Mouse (Mus musculus): ENCODE results near the gene Ifrd2. TPM values are rescaled to one million over a fixed set of nuclear protein-coding genes. Genes with fewer than 3 reads are reported as not detected.
"Not testable (repeated sequence)": the region's sequence is repeated elsewhere in the genome, so short reads cannot be mapped to it uniquely, and the experiment has no call there.

Gene Ifrd2
- polyA plus RNA-seq, 1 experiment, result 55.4 TPM

DNA sequence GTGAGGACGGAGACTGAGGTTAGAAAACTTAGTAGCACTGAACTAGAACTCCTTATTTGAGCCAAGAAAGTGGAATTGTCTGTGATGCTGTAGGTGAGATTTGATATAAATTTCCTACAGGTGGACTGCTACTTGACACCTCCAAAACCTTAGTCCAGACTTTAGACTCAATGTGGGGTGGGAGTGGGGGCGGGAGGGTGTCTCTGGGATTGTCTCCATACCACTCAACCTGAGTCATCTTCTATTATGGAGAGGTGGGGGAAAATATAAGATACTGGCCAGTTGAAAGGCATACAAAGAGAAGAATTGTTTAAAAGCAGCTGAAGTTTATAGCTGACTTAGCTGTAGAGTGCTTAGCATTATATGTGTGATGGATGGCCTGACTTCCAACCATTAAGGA is 31.7 kb upstream of the Ifrd2 start:
- no peak for TF ChIP-seq POLR2A (IDR thresholded peaks at IDR 0.05; ENCODE audit: low read depth, low read length)
- no peak for TF ChIP-seq CTCF (IDR thresholded peaks at IDR 0.05; ENCODE audit: extremely low read depth, insufficient read length, insufficient replicate concordance, low read depth, low read length)
- peak overlapping the region; percentile 79 for H3K4me3 ChIP-seq (ENCODE audit: low read depth, low read length)
- peaks cover 35% of the 10 kb centered on the region for H3K36me3 ChIP-seq (ENCODE audit: control insufficient read depth, insufficient read depth, low read length)
- no peaks in the 10 kb centered on the region for H3K27me3 ChIP-seq (ENCODE audit: control insufficient read depth, insufficient read depth, low read length)
- peaks cover 14% of the 10 kb centered on the region for H3K4me1 ChIP-seq (ENCODE audit: control insufficient read depth, insufficient read depth, insufficient read length, low read length)
- WGBS, result 19% methylated on average over 2 of the region's 2 CpGs
- H3K27ac ChIP-seq (ENCODE audit: insufficient read depth, low read depth, low read length), result peak overlapping the region; percentile 98

DNA sequence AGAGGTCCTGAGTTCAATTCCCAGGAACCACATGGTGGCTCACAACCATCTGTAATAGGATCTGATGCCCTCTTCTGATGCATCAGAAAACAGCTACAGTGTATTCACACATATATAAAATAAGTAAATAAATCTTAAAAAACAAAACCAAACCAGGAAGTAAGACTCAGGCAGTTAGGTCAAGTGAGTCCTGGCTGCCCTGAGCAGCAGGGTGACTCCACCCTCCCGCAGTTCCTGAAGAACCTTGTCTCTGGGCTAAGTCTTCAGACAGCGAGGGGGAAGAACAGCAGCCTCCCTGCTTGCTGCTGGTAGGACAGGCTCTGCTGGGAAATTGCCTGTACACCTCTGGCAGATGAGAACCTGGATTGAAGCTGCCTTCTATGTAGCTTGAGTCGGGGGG is 31.1 kb upstream of the Ifrd2 start:
- Histone ChIP-seq H3K27me3 (ENCODE audit: control insufficient read depth, insufficient read depth, low read length) (no peaks in the 10 kb centered on the region), H3K27ac (ENCODE audit: insufficient read depth, low read depth, low read length) (peak overlapping the region; percentile 98), H3K4me1 (ENCODE audit: control insufficient read depth, insufficient read depth, insufficient read length, low read length) (peaks cover 10% of the 10 kb centered on the region), H3K36me3 (ENCODE audit: control insufficient read depth, insufficient read depth, low read length) (peaks cover 41% of the 10 kb centered on the region), H3K4me3 (ENCODE audit: low read depth, low read length) (peak overlapping the region; percentile 48)
- TF ChIP-seq CTCF (IDR thresholded peaks at IDR 0.05; ENCODE audit: extremely low read depth, insufficient read length, insufficient replicate concordance, low read depth, low read length), result no peak
- TF ChIP-seq POLR2A (IDR thresholded peaks at IDR 0.05; ENCODE audit: low read depth, low read length), result peak; percentile 32; the same call in 1 of the 2 replicates
- WGBS, result 25% methylated on average over 3 of the region's 3 CpGs

- peak within 1 kb of the TSS; percentile 50 for H3K27ac ChIP-seq (ENCODE audit: insufficient read depth, low read depth, low read length)
- peaks cover 19% of the 10 kb centered on the region for H3K4me1 ChIP-seq (ENCODE audit: control insufficient read depth, insufficient read depth, insufficient read length, low read length)
- WGBS, result under 1% methylated on average over 46 of the region's 46 CpGs
- H3K36me3 ChIP-seq (ENCODE audit: control insufficient read depth, insufficient read depth, low read length), result peaks cover 47% of the 10 kb centered on the region
- TF ChIP-seq POLR2A (IDR thresholded peaks at IDR 0.05; ENCODE audit: low read depth, low read length) (peak; percentile 69), CTCF (IDR thresholded peaks at IDR 0.05; ENCODE audit: extremely low read depth, insufficient read length, insufficient replicate concordance, low read depth, low read length) (no peak)
- no peaks in the 10 kb centered on the region for H3K27me3 ChIP-seq (ENCODE audit: control insufficient read depth, insufficient read depth, low read length)
- H3K4me3 ChIP-seq (ENCODE audit: low read depth, low read length), result peak within 1 kb of the TSS; percentile 90
Observed at GRCm38 (mm10) chr9:107563029-107563581, 24.3 kb upstream of the Ifrd2 start, which contains the start of gene Tusc2. TSS of gene Tusc2 (plus strand) at chr9:107563255.

GRCm38 (mm10) chr9:107565556-107565955 is 21.9 kb upstream of the Ifrd2 start:
- peak overlapping the region; percentile 99 for H3K27ac ChIP-seq (ENCODE audit: insufficient read depth, low read depth, low read length)
- peaks cover 25% of the 10 kb centered on the region for H3K36me3 ChIP-seq (ENCODE audit: control insufficient read depth, insufficient read depth, low read length)
- peaks cover 28% of the 10 kb centered on the region for H3K4me1 ChIP-seq (ENCODE audit: control insufficient read depth, insufficient read depth, insufficient read length, low read length)
- 45% methylated on average over 5 of the region's 5 CpGs for WGBS
- H3K27me3 ChIP-seq (ENCODE audit: control insufficient read depth, insufficient read depth, low read length), result not testable (repeated sequence)
- peak overlapping the region; percentile 27 for H3K4me3 ChIP-seq (ENCODE audit: low read depth, low read length)

GRCm38 (mm10) chr9:107566041-107566709 is 21.3 kb upstream of the Ifrd2 start:
- no peaks in the 10 kb centered on the region for H3K27me3 ChIP-seq (ENCODE audit: control insufficient read depth, insufficient read depth, low read length)
- peak overlapping the region; percentile 99 for H3K27ac ChIP-seq (ENCODE audit: insufficient read depth, low read depth, low read length)
- peaks cover 19% of the 10 kb centered on the region for H3K36me3 ChIP-seq (ENCODE audit: control insufficient read depth, insufficient read depth, low read length)
- peak overlapping the region; percentile 42 for H3K4me3 ChIP-seq (ENCODE audit: low read depth, low read length)
- H3K4me1 ChIP-seq (ENCODE audit: control insufficient read depth, insufficient read depth, insufficient read length, low read length), result peaks cover 32% of the 10 kb centered on the region
- 10% methylated on average over 15 of the region's 15 CpGs for WGBS
- TF ChIP-seq POLR2A (IDR thresholded peaks at IDR 0.05; ENCODE audit: low read depth, low read length), result peak; percentile 37; the same call in 1 of the 2 replicates
- TF ChIP-seq CTCF (IDR thresholded peaks at IDR 0.05; ENCODE audit: extremely low read depth, insufficient read length, insufficient replicate concordance, low read depth, low read length), result peak; percentile 85; the same call in 1 of the 2 replicates

- peak overlapping the region; percentile 99 for H3K27ac ChIP-seq (ENCODE audit: insufficient read depth, low read depth, low read length)
- H3K4me3 ChIP-seq (ENCODE audit: low read depth, low read length), result peak overlapping the region; percentile 89
- H3K27me3 ChIP-seq (ENCODE audit: control insufficient read depth, insufficient read depth, low read length), result no peaks in the 10 kb centered on the region
- H3K36me3 ChIP-seq (ENCODE audit: control insufficient read depth, insufficient read depth, low read length), result peaks cover 12% of the 10 kb centered on the region
- H3K4me1 ChIP-seq (ENCODE audit: control insufficient read depth, insufficient read depth, insufficient read length, low read length), result peaks cover 35% of the 10 kb centered on the region
- peak; percentile 47; the same call in 1 of the 2 replicates for TF ChIP-seq CTCF (IDR thresholded peaks at IDR 0.05; ENCODE audit: extremely low read depth, insufficient read length, insufficient replicate concordance, low read depth, low read length)
- TF ChIP-seq POLR2A (IDR thresholded peaks at IDR 0.05; ENCODE audit: low read depth, low read length), result peak; percentile 45; the same call in 1 of the 2 replicates
- WGBS, result 19% methylated on average over 3 of the region's 3 CpGs
Observed at GRCm38 (mm10) chr9:107566855-107567254, 20.6 kb upstream of the Ifrd2 start.

- H3K4me3 ChIP-seq (ENCODE audit: low read depth, low read length), result peak within 1 kb of the TSS; percentile 89
- TF ChIP-seq POLR2A (IDR thresholded peaks at IDR 0.05; ENCODE audit: low read depth, low read length) (peak; percentile 31; the same call in 1 of the 2 replicates), CTCF (IDR thresholded peaks at IDR 0.05; ENCODE audit: extremely low read depth, insufficient read length, insufficient replicate concordance, low read depth, low read length) (no peak)
- peaks cover 15% of the 10 kb centered on the region for H3K36me3 ChIP-seq (ENCODE audit: control insufficient read depth, insufficient read depth, low read length)
- WGBS, result 13% methylated on average over 18 of the region's 18 CpGs
- H3K27me3 ChIP-seq (ENCODE audit: control insufficient read depth, insufficient read depth, low read length), result no peaks in the 10 kb centered on the region
- H3K27ac ChIP-seq (ENCODE audit: insufficient read depth, low read depth, low read length), result peak within 1 kb of the TSS; percentile 99
- H3K4me1 ChIP-seq (ENCODE audit: control insufficient read depth, insufficient read depth, insufficient read length, low read length), result peaks cover 39% of the 10 kb centered on the region
Observed at GRCm38 (mm10) chr9:107567702-107568319, 19.6 kb upstream of the Ifrd2 start, which contains the start of gene Hyal2. TSS of gene Hyal2 (plus strand) at chr9:107567945.

Measured in small intestine, adult 2 months (tissue).